Mouse (Mus musculus) stomach, postnatal 0 days (tissue): ENCODE data around the gene Hmgb2.

Source experiments
- CTCF ChIP-seq: IDR thresholded peaks from 2 replicates; pipeline ENCODE4 v1.5.1; 2016; ENCODE audit warnings: antibody characterized with exemption, low read depth, mild to moderate bottlenecking, moderate library complexity
- EP300 ChIP-seq: optimal IDR thresholded peaks from 2 replicates; pipeline ENCODE3; 2016; ENCODE audit warnings: antibody characterized with exemption

DNA sequence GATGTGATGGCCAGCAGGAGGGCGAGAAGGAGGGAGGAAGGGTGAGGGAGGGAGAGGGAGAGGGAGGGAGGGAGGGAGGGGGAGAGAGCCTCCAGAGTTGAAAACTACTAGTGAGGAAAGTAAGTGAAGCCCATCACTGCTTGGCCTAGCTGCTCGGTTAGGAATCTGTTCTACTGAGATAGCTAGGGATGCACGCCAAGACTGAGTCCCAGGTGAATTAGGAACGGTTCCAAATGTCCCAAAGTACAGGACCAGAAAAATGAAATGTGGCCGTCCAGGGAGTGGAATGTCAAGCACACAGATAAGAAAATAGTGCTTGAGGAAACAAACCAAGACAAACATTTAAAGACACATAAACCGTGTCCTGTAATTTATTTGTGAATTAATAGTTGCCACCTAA lies 53.3 kb downstream of the Hmgb2 start:
- TF ChIP-seq CTCF: no peak
- TF ChIP-seq EP300: no peak
